Mouse (Mus musculus) brain, embryonic 14.5 days (tissue): ENCODE results near the gene Slc41a2.

Source experiments
- CTCF ChIP-seq: fragments of 200-500 bp; IDR thresholded peaks from 2 replicates; pipeline ENCODE4 v1.5.1; 2012; ENCODE audit warnings: inconsistent platforms, mild to moderate bottlenecking, moderate library complexity, borderline replicate concordance; ENCODE audit not compliant: insufficient read depth, insufficient read length; ENCODE audit errors: extremely low read depth
- POLR2A ChIP-seq: fragments of 200-500 bp; IDR thresholded peaks from 2 replicates; pipeline ENCODE4 v1.6.1; 2012; ENCODE audit warnings: mild to moderate bottlenecking, inconsistent platforms, borderline replicate concordance; ENCODE audit not compliant: poor library complexity, insufficient read depth, insufficient read length, severe bottlenecking; ENCODE audit errors: extremely low read depth

DNA sequence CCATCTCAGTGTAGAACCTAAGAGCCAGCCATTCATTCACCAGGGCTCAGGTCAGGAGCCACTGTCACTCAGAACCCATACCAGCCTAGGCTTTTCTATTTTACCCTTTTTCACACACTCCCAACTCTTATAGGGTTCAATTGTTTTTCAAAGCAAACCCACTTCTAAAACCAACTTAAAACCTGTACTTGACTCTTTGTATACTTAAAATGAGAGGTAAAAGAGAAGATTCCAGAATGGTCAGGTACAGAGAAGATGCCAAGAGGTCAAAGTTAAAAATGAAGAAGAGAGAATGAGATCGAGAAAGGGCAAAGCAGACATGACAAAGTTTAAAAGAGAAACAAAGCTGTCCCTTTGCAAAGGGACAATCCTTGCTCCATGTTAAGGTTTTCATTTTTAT, 11.8 kb downstream of the Slc41a2 start:
- TF ChIP-seq POLR2A (no peak), CTCF (no peak)
